Mouse (Mus musculus) bone marrow macrophage, adult 2 months (primary cell): ENCODE measurements at regions not wholly inside any gene's neighbourhood (a gene's known extent, or its start where the extent isn't known, plus 50 kb on each side); places are given as distances from the start of the nearest gene placed in this dataset.

ENCODE experiments used
- H3K27ac ChIP-seq: 2 replicates; pipeline ENCODE4 v1.5.1; 2012; ENCODE audit warnings: low read depth, low read length; ENCODE audit not compliant: insufficient read depth
- H3K4me1 ChIP-seq: 2 replicates; pipeline ENCODE4 v1.6.1; 2012; ENCODE audit warnings: low read length; ENCODE audit not compliant: control insufficient read depth, insufficient read depth
- H3K4me3 ChIP-seq: 2 replicates; pipeline ENCODE4 v1.5.1; 2012; ENCODE audit warnings: mild to moderate bottlenecking, low read length, moderate library complexity; ENCODE audit not compliant: insufficient read depth
- CTCF ChIP-seq: IDR thresholded peaks from 2 replicates; pipeline ENCODE4 v1.5.1; 2012; ENCODE audit warnings: low read depth, mild to moderate bottlenecking, low read length, moderate library complexity
- POLR2A ChIP-seq: IDR thresholded peaks from 2 replicates; pipeline ENCODE4 v1.6.1; 2012; ENCODE audit warnings: mild to moderate bottlenecking, low read depth, low read length, borderline replicate concordance

DNA sequence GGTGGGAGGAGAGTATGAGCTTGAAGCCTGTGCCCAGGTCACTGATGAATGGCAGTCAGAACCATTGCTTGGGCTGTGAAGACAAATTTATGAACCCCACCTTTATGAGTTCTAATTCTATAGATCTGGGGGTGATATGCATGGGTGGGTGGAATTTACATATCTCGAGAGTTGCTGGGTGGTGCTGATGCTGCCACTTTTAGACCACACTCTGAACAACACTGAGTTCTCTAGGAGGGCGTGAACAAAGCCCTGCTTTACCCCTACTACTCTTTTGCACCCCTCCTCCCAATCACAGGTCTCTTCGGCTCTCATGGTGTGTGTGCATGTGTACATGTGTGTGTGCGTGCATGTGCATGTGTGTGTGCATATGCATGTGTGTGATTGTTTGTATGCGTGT is 281.2 kb upstream of the Smarca2 start:
- Histone ChIP-seq H3K27ac (no peak overlapping the region), H3K4me3 (no peak overlapping the region), H3K4me1 (no peaks in the 10 kb centered on the region)
- no peak for TF ChIP-seq POLR2A
- TF ChIP-seq CTCF = no peak

DNA sequence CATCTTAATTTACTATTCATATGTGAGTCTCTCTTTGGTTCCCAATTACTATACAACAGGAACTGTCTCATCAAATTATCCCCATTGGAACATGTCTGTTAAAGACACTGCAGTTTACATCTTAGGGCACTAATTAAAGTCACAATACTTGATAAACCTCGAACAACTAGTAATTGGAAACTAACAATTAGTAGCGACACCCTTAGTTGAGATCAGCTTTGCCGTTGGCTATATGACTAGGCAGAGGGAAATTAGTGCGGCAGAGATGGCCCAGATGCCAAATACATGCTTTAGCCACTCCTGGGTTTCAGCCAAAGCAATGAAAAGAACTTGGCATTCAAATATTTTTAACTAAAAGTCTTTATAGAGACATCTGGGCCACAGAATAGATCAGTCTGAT is 265.7 kb upstream of the Smarca2 start:
- no peak overlapping the region for H3K27ac ChIP-seq
- TF ChIP-seq CTCF (no peak), POLR2A (no peak)
- H3K4me3 ChIP-seq = no peak overlapping the region
- H3K4me1 ChIP-seq = no peaks in the 10 kb centered on the region

DNA sequence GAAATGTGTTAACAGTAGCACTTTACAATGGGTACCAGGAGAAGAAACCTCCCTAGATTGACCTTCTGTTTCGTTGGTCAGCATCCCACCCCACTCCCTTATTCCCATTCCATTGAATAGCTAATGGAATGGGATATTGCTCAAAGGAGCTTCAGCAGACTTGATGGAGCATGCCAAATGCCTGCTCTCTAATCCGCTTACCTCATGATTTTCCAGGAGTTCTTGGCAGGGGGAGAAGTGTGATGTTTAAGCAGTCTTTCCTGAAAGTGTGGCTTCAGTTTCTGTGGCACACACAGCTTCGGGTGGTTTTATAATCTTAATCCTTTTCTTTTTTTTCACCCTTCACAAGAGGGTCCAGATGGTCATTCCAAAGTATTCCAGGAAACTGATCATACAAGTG is 264.7 kb upstream of the Smarca2 start:
- no peaks in the 10 kb centered on the region for H3K4me1 ChIP-seq
- TF ChIP-seq CTCF (no peak), POLR2A (no peak)
- H3K4me3 ChIP-seq = no peak overlapping the region
- H3K27ac ChIP-seq = no peak overlapping the region

DNA sequence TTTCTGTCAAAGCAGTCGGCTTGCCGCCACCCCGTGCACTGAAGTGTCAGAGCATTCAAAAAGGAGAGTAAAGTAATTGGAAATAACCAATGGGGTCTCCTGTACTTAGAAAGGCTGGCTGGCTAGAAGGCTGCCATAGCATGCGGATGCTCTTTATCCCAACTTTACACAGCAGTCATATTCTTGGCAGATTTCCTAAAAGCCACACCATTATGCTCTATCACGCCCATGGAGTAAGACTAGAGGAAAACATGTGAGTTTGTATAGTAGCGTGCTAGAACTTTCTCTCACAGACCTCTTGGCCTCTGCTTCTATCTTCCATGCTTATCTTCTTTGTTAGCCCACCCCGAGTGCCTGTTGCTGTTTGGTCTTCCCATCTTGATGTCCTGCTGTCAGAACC is 249.8 kb upstream of the Smarca2 start:
- no peaks in the 10 kb centered on the region for H3K4me1 ChIP-seq
- H3K4me3 ChIP-seq = no peak overlapping the region
- H3K27ac ChIP-seq = no peak overlapping the region
- TF ChIP-seq POLR2A = no peak
- no peak for TF ChIP-seq CTCF

DNA sequence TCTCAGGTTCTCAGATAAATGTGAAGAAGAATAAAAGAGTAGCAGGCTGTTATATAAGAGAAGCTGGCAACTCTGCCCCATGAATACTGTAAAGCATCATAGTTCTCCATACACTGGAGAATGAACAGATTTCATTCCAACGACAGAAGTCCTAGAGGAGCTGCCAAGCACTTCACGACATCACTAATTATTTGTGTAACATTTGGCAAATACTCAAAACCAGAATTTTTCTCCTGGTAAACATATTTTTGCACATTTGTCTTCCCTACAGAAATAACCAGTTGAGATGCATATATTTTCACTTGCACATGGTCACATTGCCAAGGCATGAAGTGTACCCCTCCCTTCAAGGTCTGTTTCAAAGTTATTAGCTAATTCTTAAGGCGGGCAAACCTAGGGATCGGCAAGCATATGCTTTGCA is 220.9 kb upstream of the Smarca2 start:
- TF ChIP-seq CTCF = no peak
- TF ChIP-seq POLR2A = no peak
- Histone ChIP-seq H3K27ac (no peak overlapping the region), H3K4me3 (no peak overlapping the region), H3K4me1 (no peaks in the 10 kb centered on the region)

DNA sequence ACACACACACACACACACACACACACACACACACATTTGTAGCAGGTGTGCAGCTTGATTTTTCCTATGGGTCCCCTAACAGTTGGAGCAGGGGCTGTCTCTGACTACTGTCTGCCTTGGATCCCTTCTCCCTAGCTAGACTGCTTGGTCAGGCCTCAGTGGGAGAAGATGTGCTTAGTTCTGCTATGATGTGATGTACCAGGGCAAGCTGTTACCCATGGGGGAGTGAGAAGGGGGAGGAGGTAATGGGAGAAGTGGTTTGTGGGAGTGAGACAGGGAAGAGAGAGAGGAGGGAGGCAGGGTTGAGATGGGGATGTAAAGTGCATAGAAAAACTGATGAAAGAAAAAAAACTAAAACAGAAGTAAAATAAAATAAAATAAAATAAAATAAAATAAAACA is 218.8 kb upstream of the Smarca2 start:
- no peak for TF ChIP-seq POLR2A
- TF ChIP-seq CTCF = no peak
- Histone ChIP-seq H3K4me1 (no peaks in the 10 kb centered on the region), H3K4me3 (no peak overlapping the region), H3K27ac (no peak overlapping the region)

DNA sequence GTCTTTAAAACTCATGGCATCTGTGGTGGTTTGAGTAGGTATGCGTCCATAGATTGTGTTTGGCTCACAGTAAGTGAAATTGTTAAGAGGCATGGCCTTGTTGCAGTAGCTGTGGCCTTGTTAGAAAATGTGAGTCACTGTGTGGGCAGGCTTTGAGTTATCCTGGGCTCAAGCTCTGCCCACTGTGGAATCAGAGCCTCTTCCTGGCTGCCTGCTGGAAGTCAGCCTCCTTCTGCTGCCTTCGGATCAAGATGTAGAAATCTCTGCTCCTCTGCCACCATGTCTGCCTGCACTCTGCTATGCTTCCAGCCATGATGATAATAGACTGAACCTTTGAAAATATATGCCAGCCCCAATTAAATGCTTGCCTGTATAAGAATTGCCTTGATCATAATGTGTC is 192.2 kb upstream of the Smarca2 start:
- TF ChIP-seq POLR2A (no peak), CTCF (no peak)

DNA sequence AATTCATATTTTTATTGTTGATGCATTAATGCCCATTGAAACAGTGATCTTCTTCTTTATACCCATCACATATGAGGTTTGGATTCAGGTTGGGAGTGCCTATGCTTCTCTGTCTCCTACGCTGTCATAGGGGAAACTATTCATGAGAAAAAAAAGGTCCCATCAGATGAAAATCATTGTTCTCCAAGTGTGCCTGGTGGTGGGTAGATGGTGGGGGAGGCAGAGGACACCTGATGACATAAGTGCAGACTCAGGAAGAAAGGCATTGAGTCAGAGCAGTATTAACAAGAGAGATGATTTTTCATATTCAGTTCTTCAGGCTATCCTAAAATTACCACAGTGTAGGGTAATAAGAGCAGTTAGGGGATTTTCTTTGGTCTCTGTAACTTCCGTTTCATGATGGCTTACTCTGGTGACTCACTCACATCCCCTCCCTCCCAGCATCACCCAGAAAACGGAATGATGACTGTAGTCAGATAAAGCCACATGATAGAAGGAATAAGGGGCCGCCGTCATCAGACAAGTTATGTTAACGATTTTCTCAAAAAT is 190.3 kb upstream of the Smarca2 start:
- Histone ChIP-seq H3K27ac (no peak overlapping the region), H3K4me3 (no peak overlapping the region), H3K4me1 (no peaks in the 10 kb centered on the region)
- TF ChIP-seq POLR2A (no peak), CTCF (no peak)

More for the DNA sequence above, 192.2 kb upstream of the Smarca2 start:
- H3K4me3 ChIP-seq = no peak overlapping the region
- H3K27ac ChIP-seq = no peak overlapping the region
- H3K4me1 ChIP-seq = no peaks in the 10 kb centered on the region

DNA sequence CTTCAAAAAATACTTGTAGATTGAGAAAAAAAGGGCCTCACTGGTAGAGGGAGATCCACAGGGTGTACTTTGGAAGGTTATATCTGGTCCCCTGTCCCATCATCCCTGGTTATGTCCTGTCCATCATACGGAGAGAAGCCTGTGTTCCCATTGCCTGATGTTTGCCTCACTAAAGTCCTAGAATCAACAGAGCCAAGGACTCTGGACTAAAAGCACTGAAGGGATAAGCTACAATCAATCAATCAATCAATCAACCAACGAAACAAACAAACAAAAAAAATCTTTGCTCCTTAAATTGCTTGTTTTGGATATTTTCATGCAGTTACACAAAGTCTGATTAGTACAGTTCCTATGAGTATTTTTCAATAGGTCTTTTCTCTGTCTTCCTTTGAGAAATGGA is 185.1 kb upstream of the Smarca2 start:
- Histone ChIP-seq H3K4me1 (no peaks in the 10 kb centered on the region), H3K4me3 (no peak overlapping the region)
- TF ChIP-seq POLR2A = no peak
- TF ChIP-seq CTCF = no peak

DNA sequence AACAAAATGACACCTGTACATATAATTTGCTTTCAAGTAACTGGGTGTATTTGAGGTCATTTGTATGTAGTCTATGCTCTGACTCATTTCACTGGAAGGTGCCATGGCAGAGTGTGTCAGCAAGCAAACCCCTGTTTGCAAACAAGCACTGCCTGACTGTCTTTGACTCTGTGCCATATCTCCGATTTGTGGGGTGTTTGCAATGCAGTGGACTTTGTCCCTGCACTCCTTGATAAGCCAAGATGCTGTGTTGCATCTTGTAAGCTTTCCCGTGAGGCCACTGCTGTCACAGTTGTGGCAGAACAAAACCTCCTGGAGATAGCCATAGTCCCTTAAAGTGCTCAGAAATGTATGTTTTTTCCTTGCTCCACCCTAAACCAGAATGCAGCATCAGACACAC is 165.7 kb upstream of the Smarca2 start:
- H3K27ac ChIP-seq = no peak overlapping the region
- no peaks in the 10 kb centered on the region for H3K4me1 ChIP-seq
- TF ChIP-seq POLR2A = no peak
- TF ChIP-seq CTCF = no peak
- H3K4me3 ChIP-seq = no peak overlapping the region

More for the DNA sequence above, 185.1 kb upstream of the Smarca2 start:
- H3K27ac ChIP-seq = no peak overlapping the region

DNA sequence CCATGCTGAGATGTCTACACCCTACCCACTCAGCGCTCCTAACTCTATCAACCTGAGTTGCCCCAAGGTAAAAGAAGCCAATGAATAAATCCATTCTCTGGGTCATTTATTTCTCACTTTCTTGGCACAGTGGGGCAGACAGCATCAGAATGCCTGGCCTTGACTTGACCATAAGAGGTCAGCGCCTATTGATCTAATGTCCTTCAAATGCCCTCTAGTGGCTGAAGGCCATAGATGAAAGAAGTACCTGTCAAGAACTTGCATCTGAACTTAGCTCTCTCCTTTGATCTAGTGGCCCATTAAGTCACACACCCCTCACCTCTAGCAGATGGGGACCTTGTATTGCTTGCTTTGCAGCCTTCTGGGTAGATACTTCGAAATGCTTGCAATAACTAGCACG is 159.5 kb upstream of the Smarca2 start:
- TF ChIP-seq CTCF = no peak
- TF ChIP-seq POLR2A = no peak
- Histone ChIP-seq H3K4me1 (no peaks in the 10 kb centered on the region), H3K27ac (no peak overlapping the region), H3K4me3 (no peak overlapping the region)
